Mouse (Mus musculus): ENCODE data around the gene Stox2. TPM values are rescaled to one million over a fixed set of nuclear protein-coding genes. Genes with fewer than 3 reads are reported as not detected.

Stox2 gene
- total and polyA plus RNA-seq, 3 experiments = under 0.01 TPM; not detected in 2

DNA sequence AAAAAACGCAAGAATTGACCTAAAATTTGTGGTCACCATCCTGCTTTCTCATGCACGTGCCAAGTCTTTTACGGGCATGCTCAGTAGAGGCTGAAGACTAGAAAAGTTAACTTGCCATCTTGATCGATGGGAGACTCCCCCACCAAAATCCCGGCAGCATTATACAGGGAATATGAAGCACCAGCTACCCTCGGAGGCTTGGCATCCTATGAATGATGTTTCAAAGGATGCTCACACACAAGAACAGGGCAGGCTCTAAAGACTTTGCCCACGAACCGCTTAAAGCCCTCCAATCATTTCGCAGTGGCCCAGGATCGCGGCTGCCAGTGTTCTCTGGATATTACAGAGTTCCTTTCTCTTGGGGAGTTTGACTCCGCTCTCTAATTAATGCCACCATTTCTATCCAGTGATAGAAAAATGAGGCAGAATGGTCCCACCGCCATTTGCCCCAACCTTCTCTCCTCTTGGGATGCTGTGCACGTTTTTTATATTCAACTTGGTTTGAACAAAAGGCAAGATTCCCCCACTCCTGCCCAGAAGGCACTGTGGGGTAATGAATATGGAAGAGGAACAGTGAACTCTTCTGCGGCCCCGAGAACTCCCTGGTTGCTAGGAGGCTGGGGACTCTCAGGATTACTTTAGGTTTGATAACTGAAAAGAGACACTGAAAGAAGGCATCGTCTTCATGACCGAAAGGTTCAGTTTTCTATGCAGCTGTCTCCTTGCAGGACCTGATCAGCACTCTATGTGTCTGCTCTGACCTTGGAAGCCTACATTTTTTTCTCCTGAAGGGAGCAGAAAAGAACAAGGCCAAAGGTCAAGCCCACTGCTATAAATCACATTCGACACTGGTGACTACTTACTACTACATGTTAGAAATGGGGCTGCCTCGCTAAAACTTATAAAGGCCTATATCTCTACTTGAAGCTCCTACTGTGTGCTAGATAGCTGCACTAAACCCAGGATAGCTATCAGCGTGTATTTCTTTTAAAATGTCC, 161.5 kb downstream of the Stox2 start:
- H3K27me3 ChIP-seq (ENCODE audit: control insufficient read depth in 1 of 2, insufficient read depth in 2 of 2, low read length in 2 of 2) = no peaks in the 10 kb centered on the region
- H3K27ac ChIP-seq (ENCODE audit: control insufficient read depth, low read depth, low read length) = no peak overlapping the region
- DNase-seq (ENCODE audit: low read depth, low spot score) = no peak
- no peak overlapping the region for H3K9ac ChIP-seq (ENCODE audit: control insufficient read depth, low read depth, low read length, poor library complexity, severe bottlenecking)
- H3K36me3 ChIP-seq (ENCODE audit: control insufficient read depth in 1 of 2, insufficient read depth in 2 of 2, low read length in 2 of 2) = no peaks in the 10 kb centered on the region
- H3K79me2 ChIP-seq (ENCODE audit: control insufficient read depth, insufficient read depth, low read length, poor library complexity) = no peaks in the 10 kb centered on the region
- no peak overlapping the region for H3K4me3 ChIP-seq (ENCODE audit: control insufficient read depth in 1 of 2, insufficient read depth in 1 of 2, low read depth in 2 of 2, low read length in 2 of 2)
- no peaks in the 10 kb centered on the region for H3K4me1 ChIP-seq (ENCODE audit: control insufficient read depth in 1 of 2, insufficient read depth in 2 of 2, low read length in 2 of 2)
- TF ChIP-seq ZC3H11A (IDR thresholded peaks at IDR 0.05; ENCODE audit: low read depth, low read length) (no peak), NELFE (IDR thresholded peaks at IDR 0.05; ENCODE audit: low read depth, low read length) (no peak), UBTF (IDR thresholded peaks at IDR 0.05; ENCODE audit: borderline replicate concordance, insufficient read depth, low read depth, low read length) (no peak), TBP (IDR thresholded peaks at IDR 0.05; ENCODE audit: low read depth, low read length) (no peak), TAL1 (IDR thresholded peaks at IDR 0.05; ENCODE audit: low read length) (no peak), KAT2A (conservative IDR thresholded peaks at IDR 0.05; ENCODE audit: low read depth, low read length) (no peak), MAX (IDR thresholded peaks at IDR 0.05; ENCODE audit: low read length) (no peak), MYB (IDR thresholded peaks at IDR 0.05; ENCODE audit: low read depth, low read length) (no peak), POLR2AphosphoS2 (IDR thresholded peaks at IDR 0.05; ENCODE audit: low read length) (no peak), MXI1 (IDR thresholded peaks at IDR 0.05; ENCODE audit: low read depth, low read length) (no peak)
- no peaks in the 10 kb centered on the region for H3K9me3 ChIP-seq (replicated peaks; ENCODE audit: insufficient read depth, low read length)

GRCm38 (mm10) chr8:47279898-47280297, 166.3 kb downstream of the Stox2 start:
- no peaks in the 10 kb centered on the region for H3K79me2 ChIP-seq (ENCODE audit: control insufficient read depth, insufficient read depth, low read length, poor library complexity)

More at GRCm38 (mm10) chr8:47279898-47280297, 166.3 kb downstream of the Stox2 start:
- Histone ChIP-seq H3K36me3 (ENCODE audit: control insufficient read depth in 1 of 2, insufficient read depth in 2 of 2, low read length in 2 of 2) (no peaks in the 10 kb centered on the region), H3K9me3 (replicated peaks; ENCODE audit: insufficient read depth, low read length) (no peaks in the 10 kb centered on the region), H3K4me1 (ENCODE audit: control insufficient read depth in 1 of 2, insufficient read depth in 2 of 2, low read length in 2 of 2) (no peaks in the 10 kb centered on the region), H3K27ac (ENCODE audit: control insufficient read depth, low read depth, low read length) (no peak overlapping the region), H3K9ac (ENCODE audit: control insufficient read depth, low read depth, low read length, poor library complexity, severe bottlenecking) (no peak overlapping the region), H3K4me3 (ENCODE audit: control insufficient read depth in 1 of 2, insufficient read depth in 1 of 2, low read depth in 2 of 2, low read length in 2 of 2) (no peak overlapping the region), H3K27me3 (ENCODE audit: control insufficient read depth in 1 of 2, insufficient read depth in 2 of 2, low read length in 2 of 2) (no peaks in the 10 kb centered on the region)
- TF ChIP-seq TAL1 (IDR thresholded peaks at IDR 0.05; ENCODE audit: low read length) (no peak), HCFC1 (IDR thresholded peaks at IDR 0.05; ENCODE audit: low read depth, low read length) (no peak), RCOR1 (IDR thresholded peaks at IDR 0.05; ENCODE audit: low read depth, low read length) (no peak), POLR2A (IDR thresholded peaks at IDR 0.05; ENCODE audit: control insufficient read depth in 1 of 2, insufficient read depth in 1 of 2, low read depth in 1 of 2, low read length in 2 of 2, poor library complexity in 1 of 2) (no peak), UBTF (IDR thresholded peaks at IDR 0.05; ENCODE audit: borderline replicate concordance, insufficient read depth, low read depth, low read length) (no peak), E2F4 (IDR thresholded peaks at IDR 0.05; ENCODE audit: borderline replicate concordance, low read depth, low read length) (no peak), TCF12 (IDR thresholded peaks at IDR 0.05; ENCODE audit: low read depth, low read length) (no peak), ZMIZ1 (IDR thresholded peaks at IDR 0.05; ENCODE audit: low read depth, low read length) (no peak), CTCF (IDR thresholded peaks at IDR 0.05 in 2 of 3, conservative IDR thresholded peaks at IDR 0.05 in 1 of 3; ENCODE audit: control insufficient read depth in 1 of 3, insufficient read depth in 1 of 3, low read depth in 2 of 3, low read length in 3 of 3, poor library complexity in 1 of 3, severe bottlenecking in 1 of 3) (no peak)
- no peak for DNase-seq (ENCODE audit: low read depth, low spot score)

All from MEL (cell line).